Mouse (Mus musculus): ENCODE data around the gene Paqr9. TPM values are rescaled to one million over a fixed set of nuclear protein-coding genes. Genes with fewer than 3 reads are reported as not detected.
"Not testable (repeated sequence)": the region's sequence is repeated elsewhere in the genome, so short reads cannot be mapped to it uniquely, and the experiment has no call there.

Gene Paqr9
- 10 to 100 TPM; 40.4 to 41.6 TPM for total RNA-seq (2021)
- long read RNA-seq, full-length matches to known transcripts, result 34 of 35 reads
- long read RNA-seq, partial matches to known transcripts, result 0 of 35 reads
- long read RNA-seq, other reads (novel, unspliced or antisense), result 1 of 35 reads

- peak; percentile 51 to 65 for DNase-seq (ENCODE audit: low spot score in 2 of 2)
Measured at GRCm38 (mm10) chr9:95559059-95559935, at the start of gene Paqr9. Gene Paqr9, plus strand, starts transcription at chr9:95559657.

GRCm38 (mm10) chr9:95510693-95511404 lies 48.6 kb upstream of the Paqr9 start:
- no peak for DNase-seq (ENCODE audit: low spot score in 2 of 2)

- peak; percentile 95 to 99 for DNase-seq (ENCODE audit: low spot score in 2 of 2)
Measured at GRCm38 (mm10) chr9:95511472-95512330, 47.8 kb upstream of the Paqr9 start, which contains the start of gene U2surp. Gene U2surp, minus strand, starts transcription at chr9:95511996.

- DNase-seq (ENCODE audit: low spot score in 2 of 2), result no peak
Measured at GRCm38 (mm10) chr9:95512331-95513030, 47.0 kb upstream of the Paqr9 start.

- DNase-seq (ENCODE audit: low spot score in 2 of 2), result no peak
Measured at GRCm38 (mm10) chr9:95513776-95514175, 45.7 kb upstream of the Paqr9 start.

- not testable (repeated sequence) for DNase-seq (ENCODE audit: low spot score in 2 of 2)
Measured at GRCm38 (mm10) chr9:95514361-95514760, 45.1 kb upstream of the Paqr9 start.

- DNase-seq (ENCODE audit: low spot score in 2 of 2), result no peak
Measured at GRCm38 (mm10) chr9:95520563-95520962, 38.9 kb upstream of the Paqr9 start.

- no peak for DNase-seq (ENCODE audit: low spot score in 2 of 2)
Measured at GRCm38 (mm10) chr9:95521031-95521430, 38.4 kb upstream of the Paqr9 start.

- DNase-seq (ENCODE audit: low spot score in 2 of 2), result no peak
Measured at GRCm38 (mm10) chr9:95521566-95521965, 37.9 kb upstream of the Paqr9 start.

GRCm38 (mm10) chr9:95522561-95522960 lies 36.9 kb upstream of the Paqr9 start:
- no peak for DNase-seq (ENCODE audit: low spot score in 2 of 2)

GRCm38 (mm10) chr9:95525376-95525775 lies 34.1 kb upstream of the Paqr9 start:
- DNase-seq (ENCODE audit: low spot score in 2 of 2), result no peak

GRCm38 (mm10) chr9:95525961-95526360 lies 33.5 kb upstream of the Paqr9 start:
- DNase-seq (ENCODE audit: low spot score in 2 of 2), result no peak

GRCm38 (mm10) chr9:95527676-95528075 lies 31.8 kb upstream of the Paqr9 start:
- no peak for DNase-seq (ENCODE audit: low spot score in 2 of 2)

- peak; percentile 22 to 71 for DNase-seq (ENCODE audit: low spot score in 2 of 2)
Measured at GRCm38 (mm10) chr9:95531144-95531543, 28.3 kb upstream of the Paqr9 start.

- no peak for DNase-seq (ENCODE audit: low spot score in 2 of 2)
Measured at GRCm38 (mm10) chr9:95533817-95534216, 25.6 kb upstream of the Paqr9 start.

GRCm38 (mm10) chr9:95539176-95539800 lies 20.2 kb upstream of the Paqr9 start:
- DNase-seq (ENCODE audit: low spot score in 2 of 2), result no peak

- peak in 1 of 2 experiments; percentile 46 for DNase-seq (ENCODE audit: low spot score in 2 of 2)
Measured at GRCm38 (mm10) chr9:95540487-95540886, 19.0 kb upstream of the Paqr9 start.

- no peak for DNase-seq (ENCODE audit: low spot score in 2 of 2)
Measured at GRCm38 (mm10) chr9:95541208-95541607, 18.2 kb upstream of the Paqr9 start.

GRCm38 (mm10) chr9:95541650-95542432 lies 17.6 kb upstream of the Paqr9 start:
- DNase-seq (ENCODE audit: low spot score in 2 of 2), result no peak
